Mouse (Mus musculus): Measurements from ENCODE around the gene Rpl3. TPM values are rescaled to one million over a fixed set of nuclear protein-coding genes. Genes with fewer than 3 reads are reported as not detected.

The Rpl3 gene
- polyA plus RNA-seq, 1 experiment: 692 TPM

DNA sequence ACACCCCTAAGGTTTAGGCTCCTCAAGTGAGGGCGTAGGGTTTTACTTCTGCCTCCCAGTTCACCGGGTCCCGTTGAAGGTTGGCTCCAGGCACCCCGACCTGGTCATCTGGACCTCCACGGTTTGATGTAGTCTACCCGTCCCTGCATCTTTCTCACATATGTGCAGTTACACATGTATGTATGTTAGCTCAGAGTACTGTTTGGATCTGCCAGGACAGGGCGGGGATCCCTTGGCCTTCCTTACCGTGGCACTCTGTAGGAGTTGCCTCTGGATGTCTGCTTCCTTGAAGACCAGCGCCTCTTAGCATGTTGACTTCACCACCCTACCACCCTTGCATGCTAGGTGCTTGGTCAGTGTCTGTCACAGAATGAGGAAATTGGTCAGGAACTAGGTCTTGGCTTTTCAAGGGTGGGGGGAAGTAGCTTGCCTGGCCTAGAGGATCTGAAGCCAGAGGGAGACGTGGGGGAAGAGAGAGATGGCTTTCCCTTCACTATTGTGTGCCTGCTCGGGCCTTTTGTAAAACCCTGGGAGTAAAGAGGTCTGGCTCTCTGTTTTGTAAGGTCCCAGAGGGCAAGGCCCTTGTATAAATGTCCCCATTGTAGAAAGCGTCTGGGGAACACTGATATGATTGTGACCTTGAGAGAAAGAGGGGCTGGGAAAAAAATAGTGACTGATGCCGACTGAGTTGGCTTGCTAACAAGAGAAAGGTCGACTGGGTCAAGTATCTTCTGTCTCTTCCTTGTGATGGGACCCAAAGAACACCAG lies 42.2 kb upstream of the Rpl3 start:
- WGBS: 2% methylated on average over 14 of the region's 14 CpGs
- Histone ChIP-seq H3K27me3 (ENCODE audit: control insufficient read depth, insufficient read depth, low read length) (no peaks in the 10 kb centered on the region), H3K4me1 (ENCODE audit: control insufficient read depth, insufficient read depth, low read length) (peaks cover 38% of the 10 kb centered on the region), H3K4me3 (replicated peaks; ENCODE audit: insufficient read depth, low read depth, low read length) (peak overlapping the region; percentile 98), H3K27ac (ENCODE audit: insufficient read depth, low read length) (peak overlapping the region; percentile 100)
- TF ChIP-seq CTCF (IDR thresholded peaks at IDR 0.05; ENCODE audit: borderline replicate concordance, insufficient read depth, low read depth, low read length) (no peak), POLR2A (IDR thresholded peaks at IDR 0.05; ENCODE audit: borderline replicate concordance, insufficient read depth, low read length) (no peak)
- DNase-seq: peak in 1 of 2 experiments; percentile 44

DNA sequence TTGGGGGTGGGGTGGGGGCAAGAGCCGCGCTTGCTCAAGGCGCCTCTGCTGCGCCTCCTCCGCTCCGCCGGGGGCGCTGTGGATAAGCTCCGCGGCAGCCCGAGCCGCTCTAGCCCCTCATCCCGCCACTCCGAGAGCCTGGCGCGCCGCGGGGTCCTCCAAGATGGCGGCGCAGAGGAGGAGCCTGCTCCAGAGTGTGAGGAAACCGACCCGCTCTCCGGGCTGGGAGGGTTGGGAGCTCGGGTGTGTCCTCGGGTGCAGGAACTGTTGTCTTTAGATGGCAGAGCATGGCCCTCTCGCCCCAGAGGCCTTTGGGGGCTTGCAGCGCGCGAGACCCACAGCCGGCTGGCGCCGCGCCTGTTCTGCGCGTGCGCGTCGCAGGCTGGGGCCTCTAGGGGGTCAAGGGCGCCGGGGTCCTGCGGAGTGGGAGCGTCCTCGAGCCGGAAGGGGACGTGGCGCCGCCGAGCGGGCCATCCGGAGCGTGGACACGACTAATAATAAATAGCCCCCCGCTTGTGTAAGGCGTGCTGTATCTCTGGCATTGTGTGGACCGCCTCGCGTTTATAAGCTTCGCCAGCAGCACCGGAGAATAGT lies 41.4 kb upstream of the Rpl3 start, which contains the start of gene Tab1:
Tab1 (plus strand) TSS at position 135 of the 594 bp plus-strand sequence.
- TF ChIP-seq CTCF (IDR thresholded peaks at IDR 0.05; ENCODE audit: borderline replicate concordance, insufficient read depth, low read depth, low read length) (peak; percentile 56), POLR2A (IDR thresholded peaks at IDR 0.05; ENCODE audit: borderline replicate concordance, insufficient read depth, low read length) (peak; percentile 40; the same call in 1 of the 2 replicates)
- H3K4me3 ChIP-seq (replicated peaks; ENCODE audit: insufficient read depth, low read depth, low read length): peak within 1 kb of the TSS; percentile 98
- peak; percentile 92 to 94 for DNase-seq
- no peaks in the 10 kb centered on the region for H3K27me3 ChIP-seq (ENCODE audit: control insufficient read depth, insufficient read depth, low read length)
- H3K4me1 ChIP-seq (ENCODE audit: control insufficient read depth, insufficient read depth, low read length): peaks cover 30% of the 10 kb centered on the region
- under 1% methylated on average over 59 of the region's 59 CpGs for WGBS
- peak within 1 kb of the TSS; percentile 100 for H3K27ac ChIP-seq (ENCODE audit: insufficient read depth, low read length)

DNA sequence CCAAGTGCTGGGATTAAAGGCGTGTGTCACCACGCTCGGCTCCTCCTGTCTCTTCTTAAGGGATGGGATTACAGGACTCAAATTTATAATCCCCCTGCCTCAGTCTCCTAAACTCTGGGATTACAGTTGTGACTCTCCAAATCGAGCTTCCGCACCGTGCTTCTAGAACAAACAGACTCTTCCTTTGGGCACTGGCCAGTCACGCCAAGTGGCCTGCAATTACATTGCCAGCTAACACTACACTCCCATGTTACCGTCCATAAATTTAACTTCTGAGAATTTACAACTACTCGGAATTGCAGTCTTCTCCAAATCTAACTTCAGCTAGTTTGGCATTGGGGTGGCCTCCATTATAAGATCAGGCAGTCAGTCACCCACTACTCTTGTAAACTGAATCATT lies 40.8 kb upstream of the Rpl3 start:
- 41% methylated on average over 9 of the region's 9 CpGs for WGBS
- no peak overlapping the region for H3K4me3 ChIP-seq (replicated peaks; ENCODE audit: insufficient read depth, low read depth, low read length)
- peak overlapping the region; percentile 48; the same call in 1 of the 2 replicates for H3K27ac ChIP-seq (ENCODE audit: insufficient read depth, low read length)
- H3K4me1 ChIP-seq (ENCODE audit: control insufficient read depth, insufficient read depth, low read length): peaks cover 27% of the 10 kb centered on the region
- TF ChIP-seq CTCF (IDR thresholded peaks at IDR 0.05; ENCODE audit: borderline replicate concordance, insufficient read depth, low read depth, low read length) (no peak), POLR2A (IDR thresholded peaks at IDR 0.05; ENCODE audit: borderline replicate concordance, insufficient read depth, low read length) (no peak)
- peak; percentile 43 to 51 for DNase-seq
- no peaks in the 10 kb centered on the region for H3K27me3 ChIP-seq (ENCODE audit: control insufficient read depth, insufficient read depth, low read length)

DNA sequence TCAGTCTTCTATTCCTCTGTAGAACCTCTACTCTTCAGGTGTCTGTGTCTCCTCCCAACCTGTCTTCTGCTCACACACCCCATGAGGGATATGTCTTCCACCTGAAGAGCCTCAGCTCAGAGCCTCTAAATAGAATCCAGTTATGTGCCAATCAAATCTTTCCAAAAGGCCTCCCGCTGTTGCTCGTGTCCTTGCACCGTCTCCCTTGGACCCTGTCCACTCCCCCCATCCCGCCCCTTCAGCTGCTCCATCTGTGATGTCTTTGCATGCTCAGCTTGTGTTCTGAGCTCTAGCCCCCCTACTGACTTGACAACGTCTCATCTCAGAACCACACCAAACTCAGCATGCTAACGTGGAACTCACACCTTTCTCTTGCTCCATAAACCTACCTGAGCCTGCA lies 39.8 kb upstream of the Rpl3 start:
- 3% methylated on average over 6 of the region's 6 CpGs for WGBS
- DNase-seq: peak; percentile 74 to 88
- Histone ChIP-seq H3K27ac (ENCODE audit: insufficient read depth, low read length) (peak overlapping the region; percentile 80), H3K27me3 (ENCODE audit: control insufficient read depth, insufficient read depth, low read length) (no peaks in the 10 kb centered on the region), H3K4me3 (replicated peaks; ENCODE audit: insufficient read depth, low read depth, low read length) (no peak overlapping the region), H3K4me1 (ENCODE audit: control insufficient read depth, insufficient read depth, low read length) (peaks cover 25% of the 10 kb centered on the region)
- TF ChIP-seq POLR2A (IDR thresholded peaks at IDR 0.05; ENCODE audit: borderline replicate concordance, insufficient read depth, low read length) (no peak), CTCF (IDR thresholded peaks at IDR 0.05; ENCODE audit: borderline replicate concordance, insufficient read depth, low read depth, low read length) (no peak; the same call in 1 of the 2 replicates)

DNA sequence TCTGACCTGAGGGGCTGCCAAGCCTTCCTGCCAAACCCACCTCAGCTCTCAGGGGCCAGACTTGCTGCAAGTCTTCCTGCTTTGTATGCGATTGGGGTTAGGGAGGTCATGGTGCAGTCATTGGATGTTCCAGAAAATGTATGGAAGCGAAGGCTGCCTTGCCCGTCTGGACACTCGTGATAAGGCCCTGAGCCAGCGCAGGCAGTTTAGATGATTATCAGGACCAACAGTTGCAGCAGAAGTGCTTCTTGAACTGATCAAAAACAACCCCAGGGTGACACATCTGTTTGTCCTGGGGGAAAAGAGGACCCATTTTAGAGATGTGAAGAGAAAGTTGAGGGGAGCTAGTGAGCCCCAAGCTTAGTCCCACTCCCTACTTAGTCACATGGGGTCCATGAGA lies 39.0 kb upstream of the Rpl3 start:
- H3K4me3 ChIP-seq (replicated peaks; ENCODE audit: insufficient read depth, low read depth, low read length): no peak overlapping the region
- WGBS: 87% methylated on average over 5 of the region's 5 CpGs
- DNase-seq: no peak

DNA sequence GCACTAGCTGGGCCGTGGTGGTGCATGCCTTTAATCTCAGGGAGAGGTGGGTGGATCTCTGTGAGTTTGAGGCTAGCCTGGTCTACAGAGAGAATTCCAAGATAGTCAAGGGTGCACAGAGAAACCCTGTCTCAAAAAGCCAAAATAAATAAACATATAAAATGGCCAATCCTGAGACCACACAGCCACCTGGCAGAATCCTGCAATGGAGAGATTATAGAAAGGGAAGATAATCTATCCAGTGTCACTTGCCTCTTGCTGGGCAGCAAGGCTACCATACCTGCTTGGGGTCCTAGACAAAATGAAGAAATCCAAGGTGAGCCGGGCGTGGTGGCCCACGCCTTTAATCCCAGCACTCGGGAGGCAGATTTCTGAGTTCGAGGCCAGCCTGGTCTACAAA lies 38.3 kb upstream of the Rpl3 start:
- no peak overlapping the region for H3K4me3 ChIP-seq (replicated peaks; ENCODE audit: insufficient read depth, low read depth, low read length)
- H3K27ac ChIP-seq (ENCODE audit: insufficient read depth, low read length): no peak overlapping the region
- no peak for DNase-seq
- TF ChIP-seq POLR2A (IDR thresholded peaks at IDR 0.05; ENCODE audit: borderline replicate concordance, insufficient read depth, low read length) (no peak), CTCF (IDR thresholded peaks at IDR 0.05; ENCODE audit: borderline replicate concordance, insufficient read depth, low read depth, low read length) (no peak)
- H3K4me1 ChIP-seq (ENCODE audit: control insufficient read depth, insufficient read depth, low read length): peaks cover 25% of the 10 kb centered on the region
- no peaks in the 10 kb centered on the region for H3K27me3 ChIP-seq (ENCODE audit: control insufficient read depth, insufficient read depth, low read length)
- 93% methylated on average over 6 of the region's 6 CpGs for WGBS

More for the DNA sequence above, 39.0 kb upstream of the Rpl3 start:
- no peaks in the 10 kb centered on the region for H3K27me3 ChIP-seq (ENCODE audit: control insufficient read depth, insufficient read depth, low read length)
- no peak for TF ChIP-seq CTCF (IDR thresholded peaks at IDR 0.05; ENCODE audit: borderline replicate concordance, insufficient read depth, low read depth, low read length)
- TF ChIP-seq POLR2A (IDR thresholded peaks at IDR 0.05; ENCODE audit: borderline replicate concordance, insufficient read depth, low read length): no peak
- H3K27ac ChIP-seq (ENCODE audit: insufficient read depth, low read length): peak overlapping the region; percentile 21; the same call in 1 of the 2 replicates
- H3K4me1 ChIP-seq (ENCODE audit: control insufficient read depth, insufficient read depth, low read length): peaks cover 25% of the 10 kb centered on the region

DNA sequence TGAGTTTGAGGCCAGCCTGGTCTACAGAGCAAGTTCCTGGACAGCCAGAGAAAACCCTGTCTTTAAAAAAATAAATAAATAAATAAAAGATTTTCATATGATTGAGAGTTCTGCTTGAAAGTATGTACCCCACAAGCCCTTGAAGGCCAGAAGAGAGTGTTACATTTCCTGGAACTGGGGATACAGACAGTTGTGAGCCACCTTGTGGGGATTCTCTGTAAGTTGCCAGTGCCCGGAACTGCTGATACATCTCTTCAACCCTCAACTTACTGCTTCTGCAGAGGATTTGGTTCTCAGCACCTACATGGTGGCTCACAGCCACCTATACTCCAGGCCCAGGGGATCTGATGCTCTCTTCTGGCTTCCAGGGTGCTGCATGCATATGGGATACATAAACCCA lies 35.5 kb upstream of the Rpl3 start:
- Histone ChIP-seq H3K27ac (ENCODE audit: insufficient read depth, low read length) (no peak overlapping the region), H3K27me3 (ENCODE audit: control insufficient read depth, insufficient read depth, low read length) (no peaks in the 10 kb centered on the region), H3K4me3 (replicated peaks; ENCODE audit: insufficient read depth, low read depth, low read length) (no peak overlapping the region), H3K4me1 (ENCODE audit: control insufficient read depth, insufficient read depth, low read length) (peaks cover 25% of the 10 kb centered on the region)
- TF ChIP-seq CTCF (IDR thresholded peaks at IDR 0.05; ENCODE audit: borderline replicate concordance, insufficient read depth, low read depth, low read length): peak; percentile 18; the same call in 1 of the 2 replicates
- no peak for TF ChIP-seq POLR2A (IDR thresholded peaks at IDR 0.05; ENCODE audit: borderline replicate concordance, insufficient read depth, low read length)
- WGBS: 58% methylated on average over 1 of the region's 1 CpGs
- peak in 1 of 2 experiments; percentile 33 for DNase-seq

All from cerebellum, adult 2 months (tissue).